12 mouse cellular contexts compared by ENCODE assay signal in genomic region chr16:28239382-28239781, GRCm38 (mm10).
"Had no signal": no experiment of that assay in that cellular context is flagged by ENCODE, and none has a peak within 500 bp of the region (broad histone marks: within the 10 kb centered on the region; RNA-seq: fewer than 3 reads in every experiment).

No protein-coding gene starts in this region.

- H3K36me3 ChIP-seq: liver, embryonic 15.5 days had no signal

- H3K27me3 ChIP-seq: liver, embryonic 15.5 days had no signal

- ATAC-seq: intestine, postnatal 0 days had no signal

- H3K4me3 ChIP-seq: liver, embryonic 15.5 days had no signal

- H3K9me3 ChIP-seq: liver, embryonic 15.5 days had no signal

- H3K4me2 ChIP-seq: liver, embryonic 15.5 days; midbrain, embryonic 11.5 days had no signal

- H3K4me1 ChIP-seq: liver, embryonic 15.5 days had no signal

- H3K9ac ChIP-seq: liver, embryonic 15.5 days had no signal

- H3K27ac ChIP-seq: kidney, postnatal 0 days; liver, embryonic 15.5 days had no signal

- DNase-seq: kidney, adult 2 months; kidney, postnatal 25 days; lung, adult 2 months; lung, postnatal 14 days; lung, postnatal 4 days; midbrain, embryonic 14.5 days; thymus, adult 18-20 months; thymus, postnatal 36 days had no signal
